Mouse (Mus musculus): ENCODE results near the gene Stpg4.

The Stpg4 gene

GRCm38 (mm10) chr17:87377536-87377935 lies 50.0 kb downstream of the Stpg4 start:
- DNase-seq: peak; percentile 79

- no peak for DNase-seq
Measured at GRCm38 (mm10) chr17:87376831-87377471, 50.6 kb downstream of the Stpg4 start.

- no peak for DNase-seq
Measured at GRCm38 (mm10) chr17:87375941-87376511, 51.5 kb downstream of the Stpg4 start.

GRCm38 (mm10) chr17:87373327-87373726 lies 54.2 kb downstream of the Stpg4 start:
- no peak for DNase-seq

GRCm38 (mm10) chr17:87372189-87372588 lies 55.4 kb downstream of the Stpg4 start:
- peak; percentile 82 for DNase-seq

- DNase-seq: peak; percentile 91
Measured at GRCm38 (mm10) chr17:87369270-87369759, 58.2 kb downstream of the Stpg4 start.

GRCm38 (mm10) chr17:87368481-87368880 lies 59.1 kb downstream of the Stpg4 start:
- no peak for DNase-seq

GRCm38 (mm10) chr17:87367640-87368039 lies 59.9 kb downstream of the Stpg4 start:
- peak; percentile 80 for DNase-seq

GRCm38 (mm10) chr17:87367228-87367627 lies 60.3 kb downstream of the Stpg4 start:
- DNase-seq: no peak

- no peak for DNase-seq
Measured at GRCm38 (mm10) chr17:87366520-87366919, 61.0 kb downstream of the Stpg4 start.

- no peak for DNase-seq
Measured at GRCm38 (mm10) chr17:87365268-87365667, 62.3 kb downstream of the Stpg4 start.

GRCm38 (mm10) chr17:87364108-87364507 lies 63.4 kb downstream of the Stpg4 start:
- peak; percentile 39 for DNase-seq

GRCm38 (mm10) chr17:87361132-87361531 lies 66.4 kb downstream of the Stpg4 start:
- peak; percentile 44 for DNase-seq

- no peak for DNase-seq
Measured at GRCm38 (mm10) chr17:87357506-87357905, 70.0 kb downstream of the Stpg4 start.

- no peak for DNase-seq
Measured at GRCm38 (mm10) chr17:87356261-87356660, 71.3 kb downstream of the Stpg4 start.

- no peak for DNase-seq
Measured at GRCm38 (mm10) chr17:87355456-87355855, 72.1 kb downstream of the Stpg4 start.

GRCm38 (mm10) chr17:87353745-87354320 lies 73.7 kb downstream of the Stpg4 start:
- DNase-seq: no peak

GRCm38 (mm10) chr17:87352898-87353225 lies 74.7 kb downstream of the Stpg4 start:
- no peak for DNase-seq

GRCm38 (mm10) chr17:87352106-87352897 lies 75.2 kb downstream of the Stpg4 start:
- DNase-seq: no peak

- DNase-seq: no peak
Measured at GRCm38 (mm10) chr17:87351241-87352105, 76.1 kb downstream of the Stpg4 start.

GRCm38 (mm10) chr17:87350471-87351240 lies 76.9 kb downstream of the Stpg4 start:
- DNase-seq: no peak

GRCm38 (mm10) chr17:87349575-87349974 lies 78.0 kb downstream of the Stpg4 start:
- no peak for DNase-seq
